Mouse (Mus musculus) heart, postnatal 25 days (tissue): ENCODE measurements around the gene Efna2. TPM values are rescaled to one million over a fixed set of nuclear protein-coding genes. Genes with fewer than 3 reads are reported as not detected.
"Not testable (repeated sequence)": the region's sequence is repeated elsewhere in the genome, so short reads cannot be mapped to it uniquely, and the experiment has no call there.

Experiments
- DNase-seq: peaks from one replicate; pipeline ENCODE4 v3.0.0; 2022; ENCODE audit warnings: low spot score
- intact Hi-C: fragments of 180-260 bp; cut with DNase I; formaldehyde crosslinking; loops from one replicate; pipeline ENCODE4 v1.15.1; 2025
- total RNA-seq, 2 experiments: library from RNA; stranded (reverse); gene quantifications; 2 replicates each; pipeline ENCODE4 v1.2.3; 2021

Efna2 gene
- total RNA-seq, 2 experiments from 2014 or later = 0.91 to 1.1 TPM

GRCm38 (mm10) chr10:80207676-80208075 is 28.4 kb downstream of the Efna2 start:
- intact Hi-C loops = no loop called here
- no peak for DNase-seq

DNA sequence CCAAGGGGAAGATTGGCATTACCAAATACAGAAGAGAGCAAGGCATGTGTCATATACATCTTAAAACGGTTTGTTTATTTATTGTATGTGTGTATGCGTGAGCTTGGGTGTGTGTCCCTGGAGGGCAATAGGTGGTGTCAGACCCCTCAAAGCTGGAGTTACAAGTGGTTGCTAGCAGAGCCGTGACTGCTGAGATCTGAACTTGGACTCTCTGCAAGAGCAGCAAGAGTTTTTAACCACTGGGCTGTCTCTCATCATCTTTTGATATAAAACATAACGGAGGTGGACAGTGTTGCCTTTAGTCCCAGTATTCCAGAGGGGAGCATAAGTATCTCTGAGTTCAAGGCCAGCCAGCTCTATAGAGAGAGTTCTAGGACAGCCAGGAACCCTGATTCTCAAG is 29.0 kb downstream of the Efna2 start:
- intact Hi-C loops = no loop called here
- no peak for DNase-seq

DNA sequence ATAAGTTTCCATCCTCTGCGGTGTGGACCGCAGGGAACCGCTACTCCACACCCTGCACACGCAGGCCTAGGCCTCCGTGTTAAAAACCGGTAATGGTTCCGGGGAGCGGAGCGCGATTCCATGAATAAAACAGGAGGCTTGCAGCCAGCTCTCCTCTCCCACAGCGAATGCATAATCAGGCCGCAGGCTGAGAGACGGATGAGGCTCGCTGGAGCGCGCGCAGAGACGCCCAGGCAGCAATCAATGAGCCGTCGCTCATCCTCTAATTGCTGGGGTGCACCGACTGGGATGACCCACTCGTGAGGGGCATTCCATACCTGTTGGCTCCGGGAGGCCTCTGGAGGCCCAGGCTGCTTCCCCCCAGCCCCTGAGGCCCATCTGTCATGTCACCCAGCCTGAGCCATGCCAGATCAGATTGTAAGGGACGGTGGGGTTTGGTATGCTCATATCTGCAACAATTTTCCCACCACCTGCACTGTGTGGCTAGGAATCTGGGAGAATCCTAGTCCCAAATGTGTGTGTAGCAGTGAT is 29.6 kb downstream of the Efna2 start:
- DNase-seq = no peak
- intact Hi-C loops = no loop called here

- DNase-seq, intact Hi-C loops: not testable (repeated sequence)
Observed at GRCm38 (mm10) chr10:80211547-80212103, 32.3 kb downstream of the Efna2 start.

GRCm38 (mm10) chr10:80215048-80215772 is 35.9 kb downstream of the Efna2 start:
- no peak for DNase-seq
- intact Hi-C loops = no loop called here

DNA sequence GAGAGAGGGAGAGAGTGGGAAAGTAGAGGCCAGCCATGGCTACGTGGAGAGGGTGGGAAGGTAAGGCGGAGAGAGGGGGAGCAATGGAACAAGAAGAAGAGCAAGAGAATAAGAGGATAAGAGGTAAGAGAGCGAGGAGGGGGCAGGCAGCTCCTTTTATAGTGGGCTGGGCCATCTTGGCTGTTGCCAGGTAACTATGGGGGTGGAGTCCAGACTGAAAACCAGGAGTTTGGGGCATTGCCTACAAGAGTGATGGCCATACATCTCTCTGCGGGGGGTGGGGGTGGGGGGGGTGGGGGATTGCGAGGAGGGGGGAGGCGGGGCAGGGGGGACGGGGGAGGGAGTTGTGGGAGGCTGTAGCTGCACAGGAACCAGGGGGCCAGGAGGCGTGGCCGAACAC is 41.4 kb downstream of the Efna2 start:
- intact Hi-C loops = no loop called here
- no peak for DNase-seq

GRCm38 (mm10) chr10:80223137-80223536 is 43.9 kb downstream of the Efna2 start:
- DNase-seq = not testable (repeated sequence)

GRCm38 (mm10) chr10:80226071-80226415 is 46.8 kb downstream of the Efna2 start:
- no peak for DNase-seq
- intact Hi-C loops = no loop called here

More at GRCm38 (mm10) chr10:80223137-80223536, 43.9 kb downstream of the Efna2 start:
- intact Hi-C loops = not testable (repeated sequence)

DNA sequence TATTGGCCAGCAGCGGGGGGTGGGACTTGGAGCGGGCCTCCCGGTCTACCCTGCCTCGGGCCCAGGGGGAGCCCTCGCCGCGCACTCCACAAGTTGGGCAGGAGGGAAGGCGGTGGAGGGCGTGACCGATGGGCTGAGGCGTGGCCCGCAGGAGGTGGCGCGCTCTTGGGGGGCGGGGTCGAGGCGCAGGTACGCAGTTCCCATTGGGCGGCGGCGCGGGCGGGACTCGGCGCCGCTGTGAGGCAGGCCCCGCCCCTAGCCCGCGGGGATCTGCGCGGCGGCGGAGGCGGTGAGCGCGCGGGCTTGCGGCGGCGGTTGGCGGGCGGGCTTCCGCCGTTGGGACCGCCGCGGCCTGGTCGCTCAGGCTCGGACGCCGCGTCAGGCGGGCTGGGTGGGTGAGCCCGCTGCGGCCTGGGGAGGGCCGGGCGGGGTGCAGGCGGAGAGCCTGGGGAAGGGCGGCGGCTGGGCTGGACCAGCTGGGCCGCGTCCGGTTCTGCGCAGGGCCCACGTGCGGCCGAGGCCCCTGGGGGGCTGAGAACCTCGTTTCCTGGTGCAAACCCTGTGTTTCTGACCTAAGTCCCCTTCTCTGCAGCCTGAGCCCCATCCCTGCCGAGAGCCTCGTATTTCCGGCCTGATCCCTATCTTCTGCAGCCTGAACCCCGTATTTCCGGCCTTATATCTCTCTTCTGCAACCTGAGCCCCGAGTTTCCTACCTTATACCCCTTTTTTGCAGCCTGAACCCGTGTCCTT is 47.3 kb downstream of the Efna2 start, which contains the start of gene Mum1:
Gene Mum1 (plus strand): TSS at position 19 of the 750 bp plus-strand sequence.
- intact Hi-C loops = no loop called here
- DNase-seq = peak; percentile 99

GRCm38 (mm10) chr10:80227166-80227539 is 47.9 kb downstream of the Efna2 start:
- intact Hi-C loops = no loop called here

GRCm38 (mm10) chr10:80227877-80228775 is 48.8 kb downstream of the Efna2 start:
- no peak for DNase-seq
- intact Hi-C loops = no loop called here

More at GRCm38 (mm10) chr10:80227166-80227539, 47.9 kb downstream of the Efna2 start:
- DNase-seq = no peak

GRCm38 (mm10) chr10:80236145-80236825 is 57.0 kb downstream of the Efna2 start:
- intact Hi-C loops = no loop called here
- DNase-seq = no peak

DNA sequence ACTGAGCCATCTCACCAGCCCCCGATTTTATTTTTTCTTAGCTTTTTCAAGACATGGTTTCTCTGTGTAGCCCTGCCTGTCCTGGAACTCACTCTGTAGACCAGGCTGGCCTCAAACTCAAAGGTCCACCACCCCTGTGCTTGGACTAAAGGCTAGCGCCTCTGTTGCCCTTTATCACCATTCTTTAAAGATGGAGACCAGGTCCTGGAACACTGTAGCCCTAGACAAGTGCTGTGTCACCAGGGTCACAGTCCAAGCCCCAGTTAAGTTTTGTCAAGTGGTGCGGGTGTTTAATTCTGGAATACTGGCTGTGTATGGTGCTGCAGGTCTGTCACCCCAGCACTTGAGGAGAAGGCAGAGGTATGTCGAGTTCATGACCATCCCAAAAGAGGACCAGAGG is 57.7 kb downstream of the Efna2 start:
- no peak for DNase-seq

GRCm38 (mm10) chr10:80238306-80238705 is 59.0 kb downstream of the Efna2 start:
- DNase-seq = no peak
- intact Hi-C loops = no loop called here

More for the DNA sequence above, 57.7 kb downstream of the Efna2 start:
- intact Hi-C loops = no loop called here

Other genes with a start within 250 kb of the Efna2 start
- gene Wdr18, start 219.3 kb upstream of the Efna2 start, total RNA-seq = 10 to 100 TPM; 20.5 to 30.1 TPM
- gene Grin3b, start 208.8 kb upstream of the Efna2 start, total RNA-seq = under 1 TPM; 0.14 to 0.21 TPM
- gene Tmem259, start 195.2 kb upstream of the Efna2 start, total RNA-seq = 100 to 1,000 TPM; 110 to 115 TPM
- gene Cnn2, start 190.9 kb upstream of the Efna2 start, total RNA-seq = 10 to 100 TPM; 35.9 to 36.6 TPM
- gene Abca7, start 183.0 kb upstream of the Efna2 start, total RNA-seq = 1 to 10 TPM; 6.5 to 6.7 TPM
- 1 to 10 TPM; 4.7 to 4.9 TPM for gene Arhgap45, start 162.8 kb upstream of the Efna2 start, total RNA-seq
- gene Polr2e, start 139.7 kb upstream of the Efna2 start, total RNA-seq = 10 to 100 TPM; 79.3 to 81.2 TPM
- 100 to 1,000 TPM; 691 to 812 TPM for gene Gpx4, start 132.3 kb upstream of the Efna2 start, total RNA-seq
- gene Sbno2, start 73.9 kb upstream of the Efna2 start, total RNA-seq = 10 to 100 TPM; 11.0 to 11.6 TPM
- gene Stk11, start 63.7 kb upstream of the Efna2 start, total RNA-seq = 100 to 1,000 TPM; 133 to 138 TPM
- 1,000 to 10,000 TPM; 1,252 to 1,264 TPM for gene Atp5d, start 40.9 kb upstream of the Efna2 start, total RNA-seq
- 1 to 10 TPM; 2.4 to 3.1 TPM for gene Cbarp, start 38.6 kb upstream of the Efna2 start, total RNA-seq
- gene Midn, start 31.2 kb upstream of the Efna2 start, total RNA-seq = 100 to 1,000 TPM in 1 of 2 experiments, 10 to 100 TPM in 1; 92.1 to 120 TPM
- gene Cirbp, start 13.5 kb upstream of the Efna2 start, total RNA-seq = 10 to 100 TPM; 31.7 to 43.1 TPM
- gene 1600002K03Rik, start 6.5 kb upstream of the Efna2 start, total RNA-seq = 1 to 10 TPM; 4.2 to 5.2 TPM
- gene Mum1, start 47.0 kb downstream of the Efna2 start, total RNA-seq = 10 to 100 TPM; 15.3 to 16.7 TPM
- 100 to 1,000 TPM; 957 to 967 TPM for gene Ndufs7, start 69.6 kb downstream of the Efna2 start, total RNA-seq
- gene Gamt, start 81.5 kb downstream of the Efna2 start, total RNA-seq = 1 to 10 TPM; 9.0 to 9.3 TPM
- 10 to 100 TPM; 55.0 to 69.6 TPM for gene Dazap1, start 82.0 kb downstream of the Efna2 start, total RNA-seq
- gene Rps15, start 113.0 kb downstream of the Efna2 start, total RNA-seq = 100 to 1,000 TPM; 703 to 732 TPM
- gene Apc2, start 116.5 kb downstream of the Efna2 start, total RNA-seq = 1 to 10 TPM; 3.4 to 4.0 TPM
- 10 to 100 TPM; 11.4 to 13.8 TPM for gene 2310011J03Rik, start 141.1 kb downstream of the Efna2 start, total RNA-seq
- 1 to 10 TPM; 1.3 to 1.6 TPM for gene Pcsk4, start 150.0 kb downstream of the Efna2 start, total RNA-seq
- 1 to 10 TPM; 1.9 to 2.1 TPM for gene Reep6, start 150.5 kb downstream of the Efna2 start, total RNA-seq
- gene Adamtsl5, start 168.9 kb downstream of the Efna2 start, total RNA-seq = 10 to 100 TPM; 68.4 to 71.7 TPM
- under 1 TPM; 0.18 to 0.36 TPM for gene Plk5, start 177.0 kb downstream of the Efna2 start, total RNA-seq
- gene Mex3d, start 208.2 kb downstream of the Efna2 start, total RNA-seq = 1 to 10 TPM; 7.5 to 8.8 TPM
- gene Mbd3, start 220.1 kb downstream of the Efna2 start, total RNA-seq = 10 to 100 TPM; 85.2 to 88.9 TPM
- gene Uqcr11, start 227.3 kb downstream of the Efna2 start, total RNA-seq = 1,000 to 10,000 TPM; 1,983 to 2,045 TPM